Mouse (Mus musculus): ENCODE measurements around the gene Sema4d.

GRCm38 (mm10) chr13:51790793-51791192, 2.8 kb downstream of the Sema4d start:
- TF ChIP-seq CTCF (IDR thresholded peaks at IDR 0.05; ENCODE audit: borderline replicate concordance, insufficient read depth, low read length) (no peak), POLR2A (IDR thresholded peaks at IDR 0.05; ENCODE audit: low read depth, low read length) (no peak)
